Mouse (Mus musculus) intestine, postnatal 0 days (tissue): ENCODE measurements around the gene Myh9. TPM values are rescaled to one million over a fixed set of nuclear protein-coding genes. Genes with fewer than 3 reads are reported as not detected.

ENCODE experiments used
- ATAC-seq: fragments of 200-750 bp; cut with Nextera tagmentation; 2 replicates; pipeline ENCODE4 v1.8.0; 2017; ENCODE audit warnings: mild to moderate bottlenecking, moderate TSS enrichment, moderate library complexity
- H3K27ac ChIP-seq: fragments of 300-500 bp; sonication (generic); 2 replicates; pipeline ENCODE4 v1.5.1; 2014; ENCODE audit warnings: mild to moderate bottlenecking, low read depth, low read length, moderate library complexity
- H3K27me3 ChIP-seq: fragments of 300-500 bp; sonication (generic); replicated peaks from 2 replicates; pipeline ENCODE4 v1.6.1; 2014; ENCODE audit warnings: low read length, mixed read lengths; ENCODE audit not compliant: control insufficient read depth, insufficient read depth
- H3K36me3 ChIP-seq: fragments of 300-500 bp; sonication (generic); 2 replicates; pipeline ENCODE4 v1.6.1; 2014; ENCODE audit warnings: mild to moderate bottlenecking, moderate library complexity; ENCODE audit not compliant: control insufficient read depth, insufficient read depth
- H3K4me1 ChIP-seq: fragments of 300-500 bp; sonication (generic); replicated peaks from 2 replicates; pipeline ENCODE4 v1.6.1; 2014; ENCODE audit warnings: antibody characterized with exemption, low read length, mixed read lengths; ENCODE audit not compliant: control insufficient read depth, insufficient read depth
- H3K4me2 ChIP-seq: fragments of 300-500 bp; sonication (generic); replicated peaks from 2 replicates; pipeline ENCODE4 v1.6.1; 2014; ENCODE audit warnings: low read depth, mild to moderate bottlenecking, moderate library complexity
- H3K4me3 ChIP-seq: fragments of 300-500 bp; sonication (generic); 2 replicates; pipeline ENCODE4 v1.5.1; 2014; ENCODE audit warnings: low read depth, low read length
- H3K9ac ChIP-seq: fragments of 300-500 bp; sonication (generic); 2 replicates; pipeline ENCODE4 v1.6.1; 2014; ENCODE audit warnings: mild to moderate bottlenecking, low read depth, low read length
- H3K9me3 ChIP-seq: fragments of 300-500 bp; sonication (generic); 2 replicates; pipeline ENCODE4 v1.6.1; 2016; ENCODE audit warnings: mixed run types; ENCODE audit not compliant: control insufficient read depth
- CTCF ChIP-seq: sonication (generic); IDR thresholded peaks from 2 replicates; pipeline ENCODE4 v1.5.1; 2016; ENCODE audit warnings: low read depth, mild to moderate bottlenecking, control low read depth, antibody characterized with exemption, moderate library complexity
- WGBS: fragments of 180-500 bp; shearing (Covaris S2); extraction: QIAGEN DNeasy Blood & Tissue Kit; methylation state at CpG from one replicate; pipeline ENCODE4 v1.1.7; 2014; 5-methylcytosine and 5-hydroxymethylcytosine counted together
- polyA plus RNA-seq: library from polyadenylated mRNA; unstranded; fragments of >200 nt; fragmentation: Nextera tagmentation; extraction: Ambion mirVana; gene quantifications from 2 replicates; pipeline ENCODE4 v1.2.1, GENCODE M21; 2015

The Myh9 gene
- polyA plus RNA-seq, 1 experiment from 2014 or later, result 25.7 TPM

GRCm38 (mm10) chr15:77885945-77886344 is 44.0 kb upstream of the Myh9 start:
- Histone ChIP-seq H3K4me3 (no peak overlapping the region), H3K27me3 (no peaks in the 10 kb centered on the region), H3K36me3 (no peaks in the 10 kb centered on the region), H3K4me2 (no peak overlapping the region), H3K27ac (no peak overlapping the region), H3K9ac (no peak overlapping the region), H3K9me3 (no peaks in the 10 kb centered on the region), H3K4me1 (peaks cover 12% of the 10 kb centered on the region)
- TF ChIP-seq CTCF, result no peak
- WGBS, result 72% methylated on average over 4 of the region's 4 CpGs
- ATAC-seq, result no peak

DNA sequence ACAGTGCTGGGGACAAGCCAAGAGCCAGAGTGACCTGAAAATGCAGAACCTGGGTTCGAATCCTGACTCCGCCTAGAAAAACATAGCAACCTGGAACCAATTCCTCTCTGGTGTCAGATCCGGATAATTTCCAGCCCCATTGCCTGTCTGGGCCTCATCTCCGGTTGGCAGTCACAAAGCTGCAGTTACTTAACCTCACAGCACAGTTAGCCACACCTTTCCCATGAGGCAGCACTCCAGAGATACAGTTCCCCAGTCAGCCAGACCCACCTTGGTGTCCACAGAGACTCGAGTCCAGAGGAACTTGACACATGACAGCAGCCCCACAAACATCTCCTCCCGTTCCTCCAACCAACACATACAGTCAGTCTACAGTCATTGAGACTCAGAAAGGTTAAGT is 43.2 kb upstream of the Myh9 start:
- WGBS, result 67% methylated on average over 6 of the region's 6 CpGs
- no peak overlapping the region for H3K4me2 ChIP-seq
- H3K4me3 ChIP-seq, result no peak overlapping the region
- H3K9ac ChIP-seq, result no peak overlapping the region
- TF ChIP-seq CTCF, result no peak
- H3K4me1 ChIP-seq, result peaks cover 12% of the 10 kb centered on the region
- no peak for ATAC-seq
- no peaks in the 10 kb centered on the region for H3K36me3 ChIP-seq
- H3K27ac ChIP-seq, result no peak overlapping the region
- H3K9me3 ChIP-seq, result no peaks in the 10 kb centered on the region
- no peaks in the 10 kb centered on the region for H3K27me3 ChIP-seq

- H3K9me3 ChIP-seq, result no peaks in the 10 kb centered on the region
- H3K27ac ChIP-seq, result peak overlapping the region; percentile 70
- no peaks in the 10 kb centered on the region for H3K27me3 ChIP-seq
- no peak for TF ChIP-seq CTCF
- no peak overlapping the region for H3K4me2 ChIP-seq
- H3K4me3 ChIP-seq, result no peak overlapping the region
- H3K36me3 ChIP-seq, result no peaks in the 10 kb centered on the region
- WGBS, result 80% methylated on average over 4 of the region's 4 CpGs
- H3K9ac ChIP-seq, result no peak overlapping the region
- peaks cover 8% of the 10 kb centered on the region for H3K4me1 ChIP-seq
- ATAC-seq, result no peak
Measured at GRCm38 (mm10) chr15:77883697-77884010, 41.7 kb upstream of the Myh9 start.

- WGBS, result 42% methylated on average over 14 of the region's 17 CpGs
- H3K4me1 ChIP-seq, result peaks cover 8% of the 10 kb centered on the region
- TF ChIP-seq CTCF, result no peak
- peak; percentile 32; the same call in 1 of the 2 replicates for ATAC-seq
- no peaks in the 10 kb centered on the region for H3K27me3 ChIP-seq
- peak overlapping the region; percentile 9; the same call in 1 of the 2 replicates for H3K4me2 ChIP-seq
- no peak overlapping the region for H3K9ac ChIP-seq
- no peak overlapping the region for H3K4me3 ChIP-seq
- H3K36me3 ChIP-seq, result no peaks in the 10 kb centered on the region
- H3K9me3 ChIP-seq, result no peaks in the 10 kb centered on the region
- H3K27ac ChIP-seq, result peak overlapping the region; percentile 70
Measured at GRCm38 (mm10) chr15:77882797-77883696, 41.1 kb upstream of the Myh9 start.

- TF ChIP-seq CTCF, result no peak
- Histone ChIP-seq H3K27ac (peak overlapping the region; percentile 21), H3K36me3 (no peaks in the 10 kb centered on the region), H3K4me2 (no peak overlapping the region), H3K9me3 (no peaks in the 10 kb centered on the region), H3K27me3 (no peaks in the 10 kb centered on the region), H3K4me1 (peaks cover 8% of the 10 kb centered on the region), H3K9ac (no peak overlapping the region), H3K4me3 (no peak overlapping the region)
- ATAC-seq, result no peak
- 62% methylated on average over 6 of the region's 6 CpGs for WGBS
Measured at GRCm38 (mm10) chr15:77882297-77882696, 40.3 kb upstream of the Myh9 start.

DNA sequence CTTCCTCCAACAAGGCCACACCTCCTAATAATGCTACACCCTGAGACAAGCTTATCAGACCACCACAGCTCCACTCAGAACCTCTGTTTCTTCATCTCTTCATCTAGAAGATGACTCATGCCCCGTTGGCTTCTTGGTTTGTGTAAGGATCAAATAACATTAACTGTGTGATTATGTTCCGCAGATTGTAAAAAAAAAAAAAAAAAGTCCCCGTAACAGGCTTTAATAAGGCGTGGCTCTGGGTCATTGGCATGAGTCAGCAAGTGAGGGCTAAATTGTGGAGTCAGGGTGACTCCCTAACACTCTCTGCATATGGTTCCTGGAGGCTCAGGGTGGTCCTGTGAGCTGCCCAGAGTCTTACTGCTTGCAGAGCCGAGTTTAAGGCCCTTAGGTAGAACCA is 39.7 kb upstream of the Myh9 start:
- no peak for TF ChIP-seq CTCF
- H3K4me2 ChIP-seq, result no peak overlapping the region
- no peak overlapping the region for H3K4me3 ChIP-seq
- no peaks in the 10 kb centered on the region for H3K27me3 ChIP-seq
- H3K4me1 ChIP-seq, result peaks cover 10% of the 10 kb centered on the region
- no peaks in the 10 kb centered on the region for H3K36me3 ChIP-seq
- 0 out of 2 replicates have a peak overlapping the region, but pooled peaks have one; percentile 21 for H3K27ac ChIP-seq
- H3K9ac ChIP-seq, result no peak overlapping the region
- H3K9me3 ChIP-seq, result no peaks in the 10 kb centered on the region
- peak; percentile 66 for ATAC-seq
- 13% methylated on average over 5 of the region's 5 CpGs for whole genome bisulfite sequencing
